In genomic region chr19:44554490-44554860, GRCm38 (mm10) we compare ENCODE assay signal across 8 mouse cellular contexts. TPM values are rescaled to one million over a fixed set of nuclear protein-coding genes. Genes with fewer than 3 reads are reported as not detected.
DNase-seq lines count a peak whose midpoint lies in the region; ATAC-seq and TF ChIP-seq lines count a peak whose summit lies in the region.

No protein-coding gene starts in this region.

- H3K27me3 ChIP-seq in heart, embryonic 14.5 days (ENCODE audit: control insufficient read depth, insufficient read depth, low read length): 0 out of 2 replicates have a peak, but pooled peaks cover 3% of the 10 kb centered on the region
- H3K27me3 ChIP-seq in forebrain, postnatal 0 days (ENCODE audit: insufficient read depth, low read length): no peaks in the 10 kb centered on the region

- TF ChIP-seq CTCF in forebrain, postnatal 0 days (IDR thresholded peaks at IDR 0.05; ENCODE audit: low read depth): no peak

- peaks cover 0 to 10% of the 10 kb centered on the region in 2 experiments; a peak in 2 of 4 replicates for H3K4me1 ChIP-seq in heart, embryonic 14.5 days (ENCODE audit: control insufficient read depth in 2 of 2, insufficient read depth in 2 of 2, low read length in 2 of 2)
- H3K4me1 ChIP-seq in ES-E14 (ENCODE audit: control insufficient read depth in 2 of 2, insufficient read depth in 2 of 2, low read length in 2 of 2, poor library complexity in 1 of 2): peaks cover 0 to 4% of the 10 kb centered on the region in 2 experiments; a peak in 1 of 4 replicates
- H3K4me1 ChIP-seq in forebrain, postnatal 0 days (ENCODE audit: insufficient read depth): peaks cover 12% of the 10 kb centered on the region

- H3K9ac ChIP-seq in heart, embryonic 14.5 days (ENCODE audit: low read length): peak overlapping the region; percentile 95
- H3K9ac ChIP-seq in ES-E14 (ENCODE audit: insufficient read depth, low read depth, low read length, poor library complexity, severe bottlenecking): peak overlapping the region; percentile 97
- peak overlapping the region; percentile 81 for H3K9ac ChIP-seq in forebrain, postnatal 0 days

- peak overlapping the region; percentile 81 to 86 for H3K4me3 ChIP-seq in heart, embryonic 14.5 days (ENCODE audit: control insufficient read depth in 1 of 2, insufficient read depth in 1 of 2, low read depth in 1 of 2, low read length in 2 of 2)
- peak overlapping the region; percentile 89 to 100 for H3K4me3 ChIP-seq in ES-E14 (ENCODE audit: insufficient read depth in 1 of 2, low read depth in 1 of 2, low read length in 2 of 2, poor library complexity in 1 of 2, severe bottlenecking in 1 of 2)
- peak overlapping the region; percentile 82 for H3K4me3 ChIP-seq in forebrain, postnatal 0 days (ENCODE audit: low read depth, low read length)

- 1% methylated on average over 8 of the region's 8 CpGs for WGBS in heart, embryonic 14.5 days
- WGBS in forebrain, postnatal 0 days: 3% methylated on average over 8 of the region's 8 CpGs

- no peak for ATAC-seq in heart, embryonic 14.5 days (ENCODE audit: insufficient number of reproducible peaks, insufficient read depth, low FRiP score, low read depth)
- ATAC-seq in forebrain, postnatal 0 days: peak; percentile 11; the same call in 1 of the 2 replicates

- H3K9me3 ChIP-seq in heart, embryonic 14.5 days (ENCODE audit: control insufficient read depth, low read length): no peaks in the 10 kb centered on the region
- H3K9me3 ChIP-seq in ES-E14 (ENCODE audit: control insufficient read depth, insufficient read depth, low read depth, low read length): no peaks in the 10 kb centered on the region
- no peaks in the 10 kb centered on the region for H3K9me3 ChIP-seq in forebrain, postnatal 0 days (ENCODE audit: low read length)

- intact Hi-C loops in heart, postnatal 36 days (cut with DNase I): no loop called here
- intact Hi-C loops in gastrocnemius, postnatal 14 days (cut with DNase I; ENCODE audit: low total_unique reads): no loop called here

- in situ Hi-C loops in ES-E14 (cut with MboI; ENCODE audit: low sequenced_read_pairs in 2 of 2, unreplicated experiment in 2 of 2): no loop called here

- H3K4me2 ChIP-seq in heart, embryonic 14.5 days (ENCODE audit: low read length): peak overlapping the region; percentile 74
- peak overlapping the region; percentile 76 for H3K4me2 ChIP-seq in forebrain, postnatal 0 days (ENCODE audit: low read depth)

- H3K27ac ChIP-seq in heart, embryonic 14.5 days (replicated peaks in 1 of 2; ENCODE audit: control insufficient read depth in 1 of 2, insufficient read depth in 1 of 2, low read depth in 2 of 2, low read length in 2 of 2): peak overlapping the region in 1 of 2 experiments; percentile 88; a peak in 2 of 4 replicates
- no peak overlapping the region for H3K27ac ChIP-seq in ES-E14 (ENCODE audit: insufficient read depth, low read depth, low read length, poor library complexity, severe bottlenecking)
- peak overlapping the region; percentile 71 for H3K27ac ChIP-seq in forebrain, postnatal 0 days (ENCODE audit: low read depth, low read length)

- H3K36me3 ChIP-seq in heart, embryonic 14.5 days (ENCODE audit: control insufficient read depth, insufficient read depth, low read length): peaks cover 43% of the 10 kb centered on the region
- H3K36me3 ChIP-seq in ES-E14 (ENCODE audit: control insufficient read depth, insufficient read depth, low read length, poor library complexity, severe bottlenecking): peaks cover 31% of the 10 kb centered on the region
- H3K36me3 ChIP-seq in forebrain, postnatal 0 days (ENCODE audit: insufficient read depth): peaks cover 31% of the 10 kb centered on the region

- DNase-seq in heart, postnatal 36 days: no peak
- DNase-seq in ES-E14 (ENCODE audit: low read depth, low spot score): no peak
- no peak for DNase-seq in forebrain, postnatal 0 days
- DNase-seq in lung, postnatal 36 days: peak; percentile 5
- no peak for DNase-seq in gastrocnemius, postnatal 14 days
- no peak for DNase-seq in urinary bladder, postnatal 4 days (ENCODE audit: low spot score in 2 of 2)
- no peak for DNase-seq in gastrocnemius, postnatal 25 days

TF ChIP-seq in ES-E14, 5 proteins besides CTCF, POLR2A, EP300 and RAD21:
- no peak for TF ChIP-seq MAFK (IDR thresholded peaks at IDR 0.05; ENCODE audit: insufficient read depth, low read depth, low read length)
- no peak for TF ChIP-seq CHD2 (IDR thresholded peaks at IDR 0.05; ENCODE audit: low read depth, low read length)
- TF ChIP-seq ZC3H11A (IDR thresholded peaks at IDR 0.05; ENCODE audit: borderline replicate concordance, low read depth, low read length): no peak
- TF ChIP-seq HCFC1 (IDR thresholded peaks at IDR 0.05; ENCODE audit: borderline replicate concordance, insufficient read depth, low read length): no peak
- TF ChIP-seq ZNF384 (IDR thresholded peaks at IDR 0.05; ENCODE audit: low read depth, low read length): no peak

RNA-seq across cellular contexts. Expression of gene Ndufb8, which starts 0.8 kb away (rescaled TPM):
- polyA plus RNA-seq in heart, embryonic 14.5 days (2014; fragmentation: Nextera tagmentation; extraction: Ambion mirVana): 1,268 TPM in 2 replicates
- total RNA-seq in heart, postnatal 36 days (2021): 1,000 to 10,000 TPM; 2,008 to 2,098 TPM
- 431 and 552 TPM in 2 replicates for total RNA-seq in ES-E14 (2012; rRNA removed)
- 275 and 424 TPM in 2 replicates for total RNA-seq in forebrain, postnatal 0 days (2014; rRNA removed)
- polyA plus RNA-seq in forebrain, postnatal 0 days (2015; fragmentation: Nextera tagmentation; extraction: Ambion mirVana): 691 and 823 TPM in 2 replicates
- total RNA-seq in gastrocnemius, postnatal 14 days (2021): 100 to 1,000 TPM; 768 to 897 TPM
- total RNA-seq in gastrocnemius, postnatal 25 days (2021): 1,000 to 10,000 TPM; 1,010 to 1,034 TPM

RNA-seq across cellular contexts. Expression of gene Gm20538, which starts 1.8 kb away (rescaled TPM):
- not detected in 2 replicates for polyA plus RNA-seq in heart, embryonic 14.5 days (2014; fragmentation: Nextera tagmentation; extraction: Ambion mirVana)
- total RNA-seq in heart, postnatal 36 days (2021): not detected
- not detected in 2 replicates for total RNA-seq in ES-E14 (2012; rRNA removed)
- total RNA-seq in forebrain, postnatal 0 days (2014; rRNA removed): not detected in 2 replicates
- not detected in 2 replicates for polyA plus RNA-seq in forebrain, postnatal 0 days (2015; fragmentation: Nextera tagmentation; extraction: Ambion mirVana)
- total RNA-seq in gastrocnemius, postnatal 14 days (2021): not detected
- total RNA-seq in gastrocnemius, postnatal 25 days (2021): not detected

RNA-seq across cellular contexts. Expression of gene Hif1an, which starts 8.2 kb away (rescaled TPM):
- 21.0 and 21.9 TPM in 2 replicates for polyA plus RNA-seq in heart, embryonic 14.5 days (2014; fragmentation: Nextera tagmentation; extraction: Ambion mirVana)
- 10 to 100 TPM; 54.3 to 59.0 TPM for total RNA-seq in heart, postnatal 36 days (2021)
- total RNA-seq in ES-E14 (2012; rRNA removed): 18.2 and 18.6 TPM in 2 replicates
- 8.2 and 13.6 TPM in 2 replicates for total RNA-seq in forebrain, postnatal 0 days (2014; rRNA removed)
- polyA plus RNA-seq in forebrain, postnatal 0 days (2015; fragmentation: Nextera tagmentation; extraction: Ambion mirVana): 8.1 and 15.6 TPM in 2 replicates
- total RNA-seq in gastrocnemius, postnatal 14 days (2021): 10 to 100 TPM; 80.1 to 84.0 TPM
- total RNA-seq in gastrocnemius, postnatal 25 days (2021): 10 to 100 TPM; 86.7 to 94.7 TPM

RNA-seq across cellular contexts. Expression of gene Sec31b, which starts 8.8 kb away (rescaled TPM):
- 1.1 and 1.6 TPM in 2 replicates for polyA plus RNA-seq in heart, embryonic 14.5 days (2014; fragmentation: Nextera tagmentation; extraction: Ambion mirVana)
- total RNA-seq in heart, postnatal 36 days (2021): 1 to 10 TPM; 7.6 to 8.5 TPM
- total RNA-seq in ES-E14 (2012; rRNA removed): 0.54 and 0.90 TPM in 2 replicates
- total RNA-seq in forebrain, postnatal 0 days (2014; rRNA removed): 0.08 and 0.48 TPM in 2 replicates
- 0.10 and 0.15 TPM in 2 replicates for polyA plus RNA-seq in forebrain, postnatal 0 days (2015; fragmentation: Nextera tagmentation; extraction: Ambion mirVana)
- 1 to 10 TPM; 6.5 to 9.2 TPM for total RNA-seq in gastrocnemius, postnatal 14 days (2021)
- 10 to 100 TPM; 15.5 to 17.5 TPM for total RNA-seq in gastrocnemius, postnatal 25 days (2021)
